Mouse (Mus musculus): ENCODE results near the gene Sptbn2.

Gene Sptbn2

DNA sequence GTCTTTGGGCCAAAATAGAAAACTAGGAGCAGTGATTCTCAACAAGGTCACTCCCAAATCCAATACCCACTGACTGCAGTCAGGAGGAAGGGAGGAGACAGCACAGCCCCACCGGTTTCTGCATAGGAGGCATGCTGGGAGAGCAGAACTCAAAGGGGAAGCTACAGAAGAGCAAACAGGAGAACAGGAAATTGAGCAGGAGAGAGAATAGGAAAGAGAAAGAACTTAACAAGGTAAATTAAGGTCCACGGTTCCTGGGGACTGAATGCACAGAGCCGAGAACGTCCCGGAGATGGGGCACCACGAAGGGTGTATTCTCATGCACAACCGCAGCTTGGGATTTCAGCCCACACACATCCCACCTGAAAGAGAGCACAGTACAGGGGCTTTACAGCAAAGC, 74.2 kb downstream of the Sptbn2 start:
- no peak for DNase-seq (ENCODE audit: low spot score)

GRCm38 (mm10) chr19:4786313-4786712, 75.3 kb downstream of the Sptbn2 start:
- DNase-seq (ENCODE audit: low spot score), result no peak

- no peak for DNase-seq (ENCODE audit: low spot score)
Observed at GRCm38 (mm10) chr19:4793281-4793830, 82.4 kb downstream of the Sptbn2 start.

DNA sequence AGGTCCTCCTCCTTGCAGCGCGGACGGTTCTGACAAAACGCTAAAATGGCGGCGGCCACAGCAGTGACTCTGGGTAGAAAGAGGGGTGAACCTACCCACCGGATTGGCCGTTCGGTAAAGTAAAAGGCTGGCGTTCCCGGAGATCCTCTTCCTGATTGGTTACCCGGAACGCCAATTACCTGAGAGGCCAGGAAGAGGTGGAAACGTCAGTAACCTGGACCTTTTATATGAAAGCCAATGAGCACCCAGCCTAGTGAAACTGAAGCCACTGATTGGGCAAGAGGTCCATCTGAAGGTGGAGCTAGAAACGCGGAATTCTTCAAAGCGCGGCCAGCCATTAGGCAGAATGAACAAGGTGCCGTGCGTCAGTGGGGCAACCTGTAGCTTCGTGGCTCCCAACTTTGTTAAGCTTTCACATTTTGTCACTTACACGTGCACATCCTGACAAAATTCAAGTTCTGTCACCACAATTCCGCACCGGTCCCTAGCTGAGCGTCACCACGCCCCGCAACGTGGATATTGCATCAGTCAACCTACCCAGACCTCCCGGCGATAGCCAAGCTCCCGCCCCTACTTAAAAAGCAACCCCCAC, 83.0 kb downstream of the Sptbn2 start, which contains the start of gene Rbm4:
TSS of gene Rbm4 (minus strand) at position 71 of the 592 bp plus-strand sequence.
- peak; percentile 94 for DNase-seq (ENCODE audit: low spot score)

GRCm38 (mm10) chr19:4795929-4796328, 85.0 kb downstream of the Sptbn2 start:
- no peak for DNase-seq (ENCODE audit: low spot score)

GRCm38 (mm10) chr19:4797846-4798245, 86.9 kb downstream of the Sptbn2 start:
- no peak for DNase-seq (ENCODE audit: low spot score)

GRCm38 (mm10) chr19:4799083-4799482, 88.1 kb downstream of the Sptbn2 start:
- DNase-seq (ENCODE audit: low spot score), result no peak

All from MN1 (cell line).